In the genomic region with DNA sequence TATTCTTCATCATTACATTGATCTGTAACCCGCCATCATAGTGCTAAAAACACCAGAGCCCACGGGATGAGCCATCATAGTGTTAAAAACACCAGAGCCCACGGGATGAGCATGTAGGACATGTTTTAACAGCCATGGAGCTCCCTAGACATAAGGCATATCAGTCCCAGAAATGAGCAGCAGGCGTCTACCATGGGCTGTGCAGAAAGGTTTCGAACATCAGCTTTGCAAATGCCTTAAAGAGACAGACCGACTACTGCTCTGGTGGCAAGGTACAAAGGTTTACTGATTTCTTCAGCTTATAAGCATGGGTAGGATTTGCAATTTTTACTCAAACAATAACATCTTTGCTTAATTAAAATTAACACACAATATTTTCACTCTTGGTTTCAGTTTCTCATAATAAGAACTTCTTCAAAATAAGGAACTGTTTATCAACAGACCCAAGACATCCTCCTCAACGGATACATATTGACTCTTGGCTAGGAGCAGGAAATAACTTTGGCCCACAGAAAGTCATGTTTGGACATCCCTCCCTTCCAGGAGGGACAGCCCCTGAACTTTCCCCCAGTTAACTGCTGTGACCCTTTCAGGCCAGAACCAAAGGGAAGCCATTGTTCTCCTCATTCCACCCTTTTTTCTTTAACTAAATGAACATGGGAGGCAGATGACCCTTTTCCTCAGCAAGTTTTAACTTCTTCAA, we compare ENCODE assay signal across 22 mouse cellular contexts. TPM values are rescaled to one million over a fixed set of nuclear protein-coding genes. Genes with fewer than 3 reads are reported as not detected.
DNase-seq lines count a peak whose midpoint lies in the region; ATAC-seq and TF ChIP-seq lines count a peak whose summit lies in the region.
"Had no signal": no experiment of that assay in that cellular context is flagged by ENCODE, and none has a peak within 500 bp of the region (broad histone marks: within the 10 kb centered on the region; RNA-seq: fewer than 3 reads in every experiment).

No protein-coding gene starts in this region.

- 59% methylated on average over 7 of the region's 7 CpGs for WGBS in heart, embryonic 12.5 days
- WGBS in liver, adult 2 months, result 50% methylated on average over 7 of the region's 7 CpGs

- no peak for ATAC-seq in heart, embryonic 12.5 days (ENCODE audit: insufficient number of reproducible peaks, low FRiP score)
- ATAC-seq: forebrain, embryonic 16.5 days had no signal

- H3K4me3 ChIP-seq in heart, embryonic 12.5 days, result no peak overlapping the region
- no peak overlapping the region for H3K4me3 ChIP-seq in liver, adult 2 months (ENCODE audit: insufficient read depth, low read depth, low read length)
- no peak overlapping the region; a peak in 1 of 4 replicates for H3K4me3 ChIP-seq in MEL (ENCODE audit: control insufficient read depth in 1 of 2, insufficient read depth in 1 of 2, low read depth in 2 of 2, low read length in 2 of 2)
- H3K4me3 ChIP-seq in megakaryocyte, embryonic 14.5 days (replicated peaks), result peak overlapping the region; percentile 86
- H3K4me3 ChIP-seq: layer of hippocampus, adult 2 months; left cerebral cortex, adult 2 months; limb, embryonic 10.5 days; liver, embryonic 15.5 days had no signal

- no peaks in the 10 kb centered on the region for H3K27me3 ChIP-seq in heart, embryonic 12.5 days (replicated peaks)
- no peaks in the 10 kb centered on the region for H3K27me3 ChIP-seq in liver, adult 2 months (ENCODE audit: control insufficient read depth, insufficient read depth, low read length)
- no peaks in the 10 kb centered on the region for H3K27me3 ChIP-seq in MEL (ENCODE audit: control insufficient read depth in 1 of 2, insufficient read depth in 2 of 2, low read length in 2 of 2)
- peaks cover 2% of the 10 kb centered on the region for H3K27me3 ChIP-seq in megakaryocyte, embryonic 14.5 days (replicated peaks)
- H3K27me3 ChIP-seq: liver, embryonic 15.5 days had no signal

- H3K4me1 ChIP-seq in heart, embryonic 12.5 days (replicated peaks), result 0 out of 2 replicates have a peak, but pooled peaks cover 2% of the 10 kb centered on the region
- peaks cover 13% of the 10 kb centered on the region for H3K4me1 ChIP-seq in liver, adult 2 months (ENCODE audit: control insufficient read depth, insufficient read depth, low read length)
- no peaks in the 10 kb centered on the region for H3K4me1 ChIP-seq in MEL (ENCODE audit: control insufficient read depth in 1 of 2, insufficient read depth in 2 of 2, low read length in 2 of 2)
- peaks cover 34% of the 10 kb centered on the region for H3K4me1 ChIP-seq in megakaryocyte, embryonic 14.5 days
- H3K4me1 ChIP-seq: limb, embryonic 10.5 days; liver, embryonic 15.5 days had no signal

- H3K4me2 ChIP-seq in heart, embryonic 12.5 days, result no peak overlapping the region
- H3K4me2 ChIP-seq: liver, embryonic 15.5 days had no signal

- peak; percentile 24 to 61 for DNase-seq in heart, adult 18-20 months
- peak; percentile 66 for DNase-seq in liver, adult 2 months (ENCODE audit: extremely low read depth, low read depth, low spot score)
- DNase-seq in liver, result no peak
- peak; percentile 5 for DNase-seq in MEL (ENCODE audit: low read depth, low spot score)
- DNase-seq in left cerebral cortex, adult 18-20 months (ENCODE audit: low spot score in 2 of 2), result no peak
- DNase-seq in adrenal gland, postnatal 4 days (ENCODE audit: low spot score in 2 of 2), result no peak
- DNase-seq: cerebellum, adult 11 months; cerebellum, postnatal 25 days; lung, postnatal 4 days; midbrain, embryonic 14.5 days; retina, postnatal 1 day; right cerebral cortex, postnatal 4 days had no signal

- H3K9me3 ChIP-seq in heart, embryonic 12.5 days (replicated peaks), result no peaks in the 10 kb centered on the region
- H3K9me3 ChIP-seq in MEL (replicated peaks; ENCODE audit: insufficient read depth, low read length), result no peaks in the 10 kb centered on the region
- H3K9me3 ChIP-seq in megakaryocyte, embryonic 14.5 days, result peaks cover 15% of the 10 kb centered on the region
- H3K9me3 ChIP-seq: limb, embryonic 10.5 days; liver, embryonic 15.5 days had no signal

- no peaks in the 10 kb centered on the region for H3K79me2 ChIP-seq in liver, adult 2 months (ENCODE audit: control insufficient read depth, insufficient read depth, low read length)
- H3K79me2 ChIP-seq in MEL (ENCODE audit: control insufficient read depth, insufficient read depth, low read length, poor library complexity), result no peaks in the 10 kb centered on the region

- no peak overlapping the region for H3K27ac ChIP-seq in heart, embryonic 12.5 days (ENCODE audit: poor library complexity, severe bottlenecking)
- no peak overlapping the region; the same call in 1 of the 2 replicates for H3K27ac ChIP-seq in liver, adult 2 months (replicated peaks; ENCODE audit: insufficient read depth, low read depth, low read length)
- no peak overlapping the region for H3K27ac ChIP-seq in MEL (ENCODE audit: control insufficient read depth, low read depth, low read length)
- H3K27ac ChIP-seq: kidney, postnatal 0 days; layer of hippocampus, adult 2 months; left cerebral cortex, adult 2 months; limb, embryonic 10.5 days; liver, embryonic 15.5 days had no signal

- TF ChIP-seq CTCF in liver, adult 2 months (IDR thresholded peaks at IDR 0.05; ENCODE audit: low read depth, low read length), result no peak
- TF ChIP-seq CTCF in MEL (IDR thresholded peaks at IDR 0.05 in 2 of 3, conservative IDR thresholded peaks at IDR 0.05 in 1 of 3; ENCODE audit: control insufficient read depth in 1 of 3, insufficient read depth in 1 of 3, low read depth in 2 of 3, low read length in 3 of 3, poor library complexity in 1 of 3, severe bottlenecking in 1 of 3), result no peak

- no peak overlapping the region for H3K9ac ChIP-seq in heart, embryonic 12.5 days
- H3K9ac ChIP-seq in liver, adult 2 months (ENCODE audit: low read depth, low read length), result no peak overlapping the region
- no peak overlapping the region for H3K9ac ChIP-seq in MEL (ENCODE audit: control insufficient read depth, low read depth, low read length, poor library complexity, severe bottlenecking)
- H3K9ac ChIP-seq: liver, embryonic 15.5 days had no signal

- H3K36me3 ChIP-seq in heart, embryonic 12.5 days, result no peaks in the 10 kb centered on the region
- H3K36me3 ChIP-seq in liver, adult 2 months (ENCODE audit: control insufficient read depth, insufficient read depth, low read length), result no peaks in the 10 kb centered on the region
- H3K36me3 ChIP-seq in MEL (ENCODE audit: control insufficient read depth in 1 of 2, insufficient read depth in 2 of 2, low read length in 2 of 2), result no peaks in the 10 kb centered on the region
- H3K36me3 ChIP-seq in megakaryocyte, embryonic 14.5 days (replicated peaks; ENCODE audit: low read length), result peaks cover 19% of the 10 kb centered on the region
- H3K36me3 ChIP-seq: limb, embryonic 10.5 days; liver, embryonic 15.5 days had no signal

- TF ChIP-seq EP300 in MEL (IDR thresholded peaks at IDR 0.05; ENCODE audit: low read depth in 1 of 2, low read length in 2 of 2), result peak in 1 of 2 experiments; percentile 50; a peak in 2 of 4 replicates

- no peak for TF ChIP-seq RAD21 in MEL (IDR thresholded peaks at IDR 0.05; ENCODE audit: low read depth, low read length)

- no peak for TF ChIP-seq POLR2A in liver, adult 2 months (IDR thresholded peaks at IDR 0.05; ENCODE audit: extremely low read depth, insufficient read depth, low read length)
- no peak for TF ChIP-seq POLR2A in MEL (IDR thresholded peaks at IDR 0.05; ENCODE audit: control insufficient read depth in 1 of 2, insufficient read depth in 1 of 2, low read depth in 1 of 2, low read length in 2 of 2, poor library complexity in 1 of 2)

TF ChIP-seq in MEL, 35 proteins besides CTCF, POLR2A, EP300 and RAD21 (continues in another document):
- TF ChIP-seq JUND (IDR thresholded peaks at IDR 0.05; ENCODE audit: low read depth, low read length) (no peak), MXI1 (IDR thresholded peaks at IDR 0.05; ENCODE audit: low read depth, low read length) (no peak), POLR2AphosphoS5 (IDR thresholded peaks at IDR 0.05; ENCODE audit: borderline replicate concordance, low read depth, low read length) (no peak), BHLHE40 (IDR thresholded peaks at IDR 0.05; ENCODE audit: borderline replicate concordance, low read depth, low read length) (no peak)

RNA-seq across cellular contexts. Expression of gene Serpina3f, which starts 10.4 kb away (rescaled TPM):
- total RNA-seq in heart, adult 18-20 months (2021), result 1 to 10 TPM in 1 of 2 experiments, under 1 TPM in 1; 0.62 to 1.1 TPM
- polyA plus RNA-seq in heart, embryonic 12.5 days (2016; fragmentation: Nextera tagmentation; extraction: Ambion mirVana), result 0.09 TPM in 1 of 2 replicates, not detected in the other
- 2.9 TPM in 2 replicates for total RNA-seq in liver, adult 2 months (2014; rRNA removed)
- 0.67 and 2.2 TPM in 2 replicates for polyA plus RNA-seq in liver, adult 2 months (2012; rRNA removed)
- total RNA-seq in MEL (2012; rRNA removed), result not detected in 2 replicates
- not detected for polyA plus RNA-seq in MEL (2012; ENCODE audit: insufficient read depth in 1 of 2, insufficient read length in 2 of 2, low read depth in 1 of 2, low replicate concordance in 2 of 2, missing spikeins in 1 of 2)
- 1.3 TPM in 1 of 2 replicates, not detected in the other for polyA plus RNA-seq in megakaryocyte, embryonic 14.5 days (2012; ENCODE audit: insufficient read depth, low replicate concordance)
- not detected for total RNA-seq in left cerebral cortex, adult 18-20 months (2021)
- 1 to 10 TPM in 1 of 2 experiments, under 1 TPM in 1; 0.84 to 1.9 TPM for total RNA-seq in adrenal gland, postnatal 4 days (2021)
- total RNA-seq: layer of hippocampus, adult 2 months; left cerebral cortex, adult 2 months had no signal
- polyA plus RNA-seq: C2C12; forebrain, embryonic 16.5 days; limb, embryonic 10.5 days had no signal

RNA-seq across cellular contexts. Expression of gene Serpina3g, which starts 11.3 kb away (rescaled TPM):
- 1 to 10 TPM; 4.5 to 5.0 TPM for total RNA-seq in heart, adult 18-20 months (2021)
- polyA plus RNA-seq in heart, embryonic 12.5 days (2016; fragmentation: Nextera tagmentation; extraction: Ambion mirVana), result 1.3 and 1.4 TPM in 2 replicates
- 19.1 and 20.7 TPM in 2 replicates for total RNA-seq in liver, adult 2 months (2014; rRNA removed)
- 3.8 and 9.7 TPM in 2 replicates for polyA plus RNA-seq in liver, adult 2 months (2012; rRNA removed)
- 0.19 and 0.33 TPM in 2 replicates for total RNA-seq in MEL (2012; rRNA removed)
- polyA plus RNA-seq in MEL (2012; ENCODE audit: insufficient read depth in 1 of 2, insufficient read length in 2 of 2, low read depth in 1 of 2, low replicate concordance in 2 of 2, missing spikeins in 1 of 2), result under 1 TPM in 1 of 2 experiments, not detected in 1; 0.24 TPM
- polyA plus RNA-seq in megakaryocyte, embryonic 14.5 days (2012; ENCODE audit: insufficient read depth, low replicate concordance), result 122 and 154 TPM in 2 replicates
- under 1 TPM in 1 of 2 experiments, not detected in 1; 0.44 TPM for total RNA-seq in left cerebral cortex, adult 18-20 months (2021)
- 10 to 100 TPM; 10.4 to 20.9 TPM for total RNA-seq in adrenal gland, postnatal 4 days (2021)
- total RNA-seq: left cerebral cortex, adult 2 months had no signal
- polyA plus RNA-seq: forebrain, embryonic 16.5 days had no signal

RNA-seq across cellular contexts. Expression of gene Serpina3i, which starts 38.2 kb away (rescaled TPM):
- total RNA-seq in heart, adult 18-20 months (2021), result under 1 TPM; 0.42 to 0.49 TPM
- polyA plus RNA-seq in heart, embryonic 12.5 days (2016; fragmentation: Nextera tagmentation; extraction: Ambion mirVana), result 0.12 and 0.32 TPM in 2 replicates
- 0.20 and 0.46 TPM in 2 replicates for total RNA-seq in liver, adult 2 months (2014; rRNA removed)
- 0.04 TPM in 1 of 2 replicates, not detected in the other for polyA plus RNA-seq in liver, adult 2 months (2012; rRNA removed)
- total RNA-seq in MEL (2012; rRNA removed), result not detected in 2 replicates
- polyA plus RNA-seq in MEL (2012; ENCODE audit: insufficient read depth in 1 of 2, insufficient read length in 2 of 2, low read depth in 1 of 2, low replicate concordance in 2 of 2, missing spikeins in 1 of 2), result not detected
- 1.0 and 2.1 TPM in 2 replicates for polyA plus RNA-seq in megakaryocyte, embryonic 14.5 days (2012; ENCODE audit: insufficient read depth, low replicate concordance)
- total RNA-seq in left cerebral cortex, adult 18-20 months (2021), result not detected
- under 1 TPM; 0.28 to 0.50 TPM for total RNA-seq in adrenal gland, postnatal 4 days (2021)
- polyA plus RNA-seq: C2C12; embryonic facial prominence, embryonic 11.5 days; forebrain, embryonic 16.5 days; midbrain, embryonic 14.5 days had no signal

Comparison
In these comparisons a context has a peak if more than half of its experiments do, and no peak if none do; other contexts are left out.
1. DNase-seq: peak in heart, adult 18-20 months (2 of 2), liver, adult 2 months (single experiment) and MEL (single experiment); none in liver (single experiment), left cerebral cortex, adult 18-20 months (0 of 2) and adrenal gland, postnatal 4 days (0 of 2).